Comparison of ENCODE assay signal across 8 mouse cellular contexts in genomic region chr3:81835380-81836157, GRCm38 (mm10).
DNase-seq lines count a peak whose midpoint lies in the region; ATAC-seq lines count a peak whose summit lies in the region.

No protein-coding gene starts in this region.

- no peaks in the 10 kb centered on the region for H3K9me3 ChIP-seq in liver, embryonic 11.5 days (ENCODE audit: control insufficient read depth, low read length)

- H3K27ac ChIP-seq in liver, embryonic 11.5 days (ENCODE audit: low read depth, low read length), result no peak overlapping the region

- H3K9ac ChIP-seq in liver, embryonic 11.5 days (ENCODE audit: low read depth, low read length), result no peak overlapping the region

- no peaks in the 10 kb centered on the region for H3K36me3 ChIP-seq in liver, embryonic 11.5 days (ENCODE audit: control insufficient read depth, insufficient read depth, low read length)

- H3K27me3 ChIP-seq in liver, embryonic 11.5 days (replicated peaks; ENCODE audit: control insufficient read depth, insufficient read depth, low read length), result no peaks in the 10 kb centered on the region

- 12% methylated on average over 11 of the region's 11 CpGs for WGBS in liver, embryonic 11.5 days

- no peaks in the 10 kb centered on the region for H3K4me1 ChIP-seq in liver, embryonic 11.5 days (replicated peaks; ENCODE audit: control insufficient read depth, insufficient read depth, low read length)

- ATAC-seq in CD4-positive, CD25-positive, alpha-beta regulatory T cell, adult 4 months, result no peak
- ATAC-seq in liver, embryonic 11.5 days (replicated peaks; ENCODE audit: low FRiP score), result peak; percentile 70

- peak; percentile 9 for DNase-seq in CD4-positive, CD25-positive, alpha-beta regulatory T cell, adult 2 months (ENCODE audit: low read depth, low spot score)
- peak; percentile 5 for DNase-seq in right cerebral cortex, postnatal 25 days
- no peak for DNase-seq in right cerebral cortex, postnatal 14 days
- peak; percentile 33 for DNase-seq in liver, embryonic 11.5 days (ENCODE audit: low spot score)
- peak; percentile 4 to 16 for DNase-seq in thymus, postnatal 36 days
- DNase-seq in layer of hippocampus, adult 18-20 months (ENCODE audit: low spot score in 2 of 2), result no peak
- DNase-seq in lung, postnatal 4 days, result no peak

- peak overlapping the region; percentile 8; the same call in 1 of the 2 replicates for H3K4me3 ChIP-seq in liver, embryonic 11.5 days (ENCODE audit: low read depth, low read length)

- H3K4me2 ChIP-seq in liver, embryonic 11.5 days, result peak overlapping the region; percentile 46

Comparison
In these comparisons a context has a peak if more than half of its experiments do, and no peak if none do; other contexts are left out.
1. DNase-seq: peak in CD4-positive, CD25-positive, alpha-beta regulatory T cell, adult 2 months (single experiment), right cerebral cortex, postnatal 25 days (single experiment), liver, embryonic 11.5 days (single experiment) and thymus, postnatal 36 days (2 of 2); none in right cerebral cortex, postnatal 14 days (single experiment), layer of hippocampus, adult 18-20 months (0 of 2) and lung, postnatal 4 days (0 of 2).